Mouse (Mus musculus): ENCODE results near the gene Rpl36al. TPM values are rescaled to one million over a fixed set of nuclear protein-coding genes. Genes with fewer than 3 reads are reported as not detected.

Gene Rpl36al
- polyA plus RNA-seq, 2 experiments, result 515 to 643 TPM

DNA sequence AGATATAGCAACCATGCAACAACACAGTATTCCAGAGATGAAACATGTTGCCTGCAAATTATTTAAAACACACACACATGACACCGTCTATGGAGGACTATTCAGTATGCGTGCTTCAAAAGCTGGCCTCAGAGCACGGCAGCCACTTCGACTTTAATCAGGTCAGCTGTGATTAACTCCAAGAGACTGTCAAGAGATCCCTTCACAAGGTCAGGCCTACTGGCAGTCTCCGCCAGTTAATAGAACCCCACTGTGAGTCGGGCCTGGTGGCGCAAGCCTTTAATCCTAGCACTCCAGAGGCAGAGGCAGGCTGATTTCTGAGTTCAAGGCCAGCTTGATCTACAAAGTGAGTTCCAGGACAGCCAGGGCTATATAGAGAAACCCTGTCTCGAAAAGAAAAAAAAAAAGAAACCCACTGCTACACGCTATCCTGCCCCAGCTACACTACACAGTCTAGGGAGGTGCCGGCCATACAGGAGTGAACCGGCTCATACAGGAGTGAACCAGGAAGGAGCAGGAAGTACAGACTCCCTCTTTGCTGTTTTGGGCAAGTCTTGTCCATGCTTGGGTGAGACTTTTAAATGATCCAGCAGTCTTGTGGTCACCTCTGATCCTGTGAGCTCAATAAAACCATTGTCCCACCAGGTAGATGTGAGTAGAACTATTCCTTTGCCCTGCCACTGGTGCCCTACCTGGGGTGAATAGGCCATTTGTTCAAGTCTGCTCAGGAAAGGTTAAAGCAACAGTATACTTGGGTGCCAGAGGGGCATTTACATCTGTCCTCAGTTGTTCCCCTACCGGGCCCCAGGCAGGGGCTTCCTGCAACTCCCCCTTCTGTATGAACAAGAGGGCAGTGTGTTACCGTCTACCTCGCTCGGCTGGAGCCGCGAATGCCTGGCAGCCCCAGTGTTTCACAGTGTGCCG, 26.4 kb upstream of the Rpl36al start:
- WGBS (ENCODE audit: insufficient replicate concordance), result 89% methylated on average over 18 of the region's 18 CpGs

GRCm38 (mm10) chr12:69208520-69208919, 24.6 kb upstream of the Rpl36al start:
- Histone ChIP-seq H3K9ac (replicated peaks) (no peak overlapping the region), H3K27me3 (ENCODE audit: control insufficient read depth, insufficient read depth, low read length) (no peaks in the 10 kb centered on the region), H3K4me3 (ENCODE audit: insufficient read depth in 1 of 2, low read depth in 2 of 2, low read length in 2 of 2) (no peak overlapping the region), H3K9me3 (ENCODE audit: control insufficient read depth, low read length) (no peaks in the 10 kb centered on the region), H3K27ac (no peak overlapping the region), H3K4me1 (replicated peaks; ENCODE audit: control insufficient read depth in 2 of 2, insufficient read depth in 2 of 2, low read length in 1 of 2) (no peaks in the 10 kb centered on the region), H3K4me2 (ENCODE audit: low read depth) (no peak overlapping the region), H3K36me3 (replicated peaks; ENCODE audit: control insufficient read depth, insufficient read depth, low read depth) (peaks cover 42% of the 10 kb centered on the region)
- WGBS (ENCODE audit: insufficient replicate concordance), result 81% methylated on average over 2 of the region's 2 CpGs
- DNase-seq (ENCODE audit: low read depth in 3 of 3, low spot score in 3 of 3) (no peak), ATAC-seq (ENCODE audit: insufficient read depth) (no peak)
- TF ChIP-seq EP300 (IDR thresholded peaks at IDR 0.05; ENCODE audit: low read depth) (no peak), CTCF (IDR thresholded peaks at IDR 0.05; ENCODE audit: low read depth) (peak; percentile 65)

More for the DNA sequence above, 26.4 kb upstream of the Rpl36al start:
- DNase-seq (ENCODE audit: low read depth in 3 of 3, low spot score in 3 of 3), result no peak
- H3K4me3 ChIP-seq (ENCODE audit: insufficient read depth in 1 of 2, low read depth in 2 of 2, low read length in 2 of 2), result no peak overlapping the region
- no peaks in the 10 kb centered on the region for H3K9me3 ChIP-seq (ENCODE audit: control insufficient read depth, low read length)
- no peak overlapping the region for H3K4me2 ChIP-seq (ENCODE audit: low read depth)
- H3K4me1 ChIP-seq (replicated peaks; ENCODE audit: control insufficient read depth in 2 of 2, insufficient read depth in 2 of 2, low read length in 1 of 2), result no peaks in the 10 kb centered on the region
- no peaks in the 10 kb centered on the region for H3K27me3 ChIP-seq (ENCODE audit: control insufficient read depth, insufficient read depth, low read length)
- H3K9ac ChIP-seq (replicated peaks), result no peak overlapping the region
- peaks cover 53% of the 10 kb centered on the region for H3K36me3 ChIP-seq (replicated peaks; ENCODE audit: control insufficient read depth, insufficient read depth, low read depth)
- ATAC-seq (ENCODE audit: insufficient read depth), result no peak
- TF ChIP-seq CTCF (IDR thresholded peaks at IDR 0.05; ENCODE audit: low read depth) (no peak), EP300 (IDR thresholded peaks at IDR 0.05; ENCODE audit: low read depth) (no peak)
- H3K27ac ChIP-seq, result no peak overlapping the region

GRCm38 (mm10) chr12:69207926-69208325, 24.0 kb upstream of the Rpl36al start:
- H3K36me3 ChIP-seq (replicated peaks; ENCODE audit: control insufficient read depth, insufficient read depth, low read depth), result peaks cover 42% of the 10 kb centered on the region
- H3K27ac ChIP-seq, result no peak overlapping the region
- H3K4me2 ChIP-seq (ENCODE audit: low read depth), result no peak overlapping the region
- no peaks in the 10 kb centered on the region for H3K9me3 ChIP-seq (ENCODE audit: control insufficient read depth, low read length)
- TF ChIP-seq EP300 (IDR thresholded peaks at IDR 0.05; ENCODE audit: low read depth) (no peak), CTCF (IDR thresholded peaks at IDR 0.05; ENCODE audit: low read depth) (no peak)
- ATAC-seq (ENCODE audit: insufficient read depth) (no peak), DNase-seq (ENCODE audit: low read depth in 3 of 3, low spot score in 3 of 3) (no peak)
- no peaks in the 10 kb centered on the region for H3K27me3 ChIP-seq (ENCODE audit: control insufficient read depth, insufficient read depth, low read length)
- H3K9ac ChIP-seq (replicated peaks), result no peak overlapping the region
- 91% methylated on average over 7 of the region's 7 CpGs for WGBS (ENCODE audit: insufficient replicate concordance)
- H3K4me3 ChIP-seq (ENCODE audit: insufficient read depth in 1 of 2, low read depth in 2 of 2, low read length in 2 of 2), result no peak overlapping the region
- no peaks in the 10 kb centered on the region for H3K4me1 ChIP-seq (replicated peaks; ENCODE audit: control insufficient read depth in 2 of 2, insufficient read depth in 2 of 2, low read length in 1 of 2)

DNA sequence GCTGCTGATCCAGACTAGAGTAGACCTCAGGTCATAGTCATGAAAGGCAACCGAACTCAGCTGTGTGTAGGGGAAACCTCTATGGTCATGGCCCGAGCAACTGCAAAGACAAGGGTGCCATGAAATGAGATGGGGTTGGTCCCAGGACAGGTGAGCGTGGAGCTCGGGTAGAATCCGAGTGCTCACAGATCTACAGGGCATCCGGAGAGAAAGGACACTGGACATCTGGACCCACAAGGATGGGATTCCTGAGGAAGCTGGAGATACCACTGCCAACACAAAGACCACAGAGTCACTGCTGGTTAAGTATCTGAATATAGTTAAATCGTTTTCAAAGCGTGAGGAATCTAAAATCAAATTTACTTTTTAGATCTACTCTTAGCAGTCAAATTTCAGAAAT, 23.5 kb upstream of the Rpl36al start:
- no peak for ATAC-seq (ENCODE audit: insufficient read depth)

GRCm38 (mm10) chr12:69204052-69204833, 20.4 kb upstream of the Rpl36al start, which contains the start of gene Gm49384:
Gene Gm49384 (minus strand): TSS chr12:69204267.
- Histone ChIP-seq H3K36me3 (replicated peaks; ENCODE audit: control insufficient read depth, insufficient read depth, low read depth) (peaks cover 46% of the 10 kb centered on the region), H3K4me2 (ENCODE audit: low read depth) (no peak within 1 kb of the TSS), H3K27me3 (ENCODE audit: control insufficient read depth, insufficient read depth, low read length) (no peaks in the 10 kb centered on the region), H3K27ac (no peak within 1 kb of the TSS), H3K4me1 (replicated peaks; ENCODE audit: control insufficient read depth in 2 of 2, insufficient read depth in 2 of 2, low read length in 1 of 2) (peaks cover 0 to under 1% of the 10 kb centered on the region in 2 experiments; a peak in 1 of 4 replicates), H3K4me3 (ENCODE audit: insufficient read depth in 1 of 2, low read depth in 2 of 2, low read length in 2 of 2) (no peak within 1 kb of the TSS), H3K9ac (replicated peaks) (no peak within 1 kb of the TSS), H3K9me3 (ENCODE audit: control insufficient read depth, low read length) (no peaks in the 10 kb centered on the region)
- TF ChIP-seq EP300 (IDR thresholded peaks at IDR 0.05; ENCODE audit: low read depth), result no peak
- TF ChIP-seq CTCF (IDR thresholded peaks at IDR 0.05; ENCODE audit: low read depth), result no peak
- WGBS (ENCODE audit: insufficient replicate concordance), result 79% methylated on average over 16 of the region's 16 CpGs
- DNase-seq (ENCODE audit: low read depth in 3 of 3, low spot score in 3 of 3) (no peak), ATAC-seq (ENCODE audit: insufficient read depth) (no peak)

More for the DNA sequence above, 23.5 kb upstream of the Rpl36al start:
- DNase-seq (ENCODE audit: low read depth in 3 of 3, low spot score in 3 of 3), result no peak
- H3K4me1 ChIP-seq (replicated peaks; ENCODE audit: control insufficient read depth in 2 of 2, insufficient read depth in 2 of 2, low read length in 1 of 2), result no peaks in the 10 kb centered on the region
- no peaks in the 10 kb centered on the region for H3K9me3 ChIP-seq (ENCODE audit: control insufficient read depth, low read length)
- no peak overlapping the region for H3K27ac ChIP-seq
- TF ChIP-seq CTCF (IDR thresholded peaks at IDR 0.05; ENCODE audit: low read depth), result no peak
- TF ChIP-seq EP300 (IDR thresholded peaks at IDR 0.05; ENCODE audit: low read depth), result no peak
- H3K4me2 ChIP-seq (ENCODE audit: low read depth), result no peak overlapping the region
- H3K36me3 ChIP-seq (replicated peaks; ENCODE audit: control insufficient read depth, insufficient read depth, low read depth), result peaks cover 42% of the 10 kb centered on the region
- no peak overlapping the region for H3K9ac ChIP-seq (replicated peaks)
- WGBS (ENCODE audit: insufficient replicate concordance), result 77% methylated on average over 8 of the region's 8 CpGs
- no peaks in the 10 kb centered on the region for H3K27me3 ChIP-seq (ENCODE audit: control insufficient read depth, insufficient read depth, low read length)
- H3K4me3 ChIP-seq (ENCODE audit: insufficient read depth in 1 of 2, low read depth in 2 of 2, low read length in 2 of 2), result no peak overlapping the region
